Mouse (Mus musculus): ENCODE data around the gene Hspg2. TPM values are rescaled to one million over a fixed set of nuclear protein-coding genes. Genes with fewer than 3 reads are reported as not detected.
"Not testable (repeated sequence)": the region's sequence is repeated elsewhere in the genome, so short reads cannot be mapped to it uniquely, and the experiment has no call there.

Gene Hspg2
- 29.7 and 34.7 TPM in 2 replicates for polyA plus RNA-seq (2012; rRNA removed)

DNA sequence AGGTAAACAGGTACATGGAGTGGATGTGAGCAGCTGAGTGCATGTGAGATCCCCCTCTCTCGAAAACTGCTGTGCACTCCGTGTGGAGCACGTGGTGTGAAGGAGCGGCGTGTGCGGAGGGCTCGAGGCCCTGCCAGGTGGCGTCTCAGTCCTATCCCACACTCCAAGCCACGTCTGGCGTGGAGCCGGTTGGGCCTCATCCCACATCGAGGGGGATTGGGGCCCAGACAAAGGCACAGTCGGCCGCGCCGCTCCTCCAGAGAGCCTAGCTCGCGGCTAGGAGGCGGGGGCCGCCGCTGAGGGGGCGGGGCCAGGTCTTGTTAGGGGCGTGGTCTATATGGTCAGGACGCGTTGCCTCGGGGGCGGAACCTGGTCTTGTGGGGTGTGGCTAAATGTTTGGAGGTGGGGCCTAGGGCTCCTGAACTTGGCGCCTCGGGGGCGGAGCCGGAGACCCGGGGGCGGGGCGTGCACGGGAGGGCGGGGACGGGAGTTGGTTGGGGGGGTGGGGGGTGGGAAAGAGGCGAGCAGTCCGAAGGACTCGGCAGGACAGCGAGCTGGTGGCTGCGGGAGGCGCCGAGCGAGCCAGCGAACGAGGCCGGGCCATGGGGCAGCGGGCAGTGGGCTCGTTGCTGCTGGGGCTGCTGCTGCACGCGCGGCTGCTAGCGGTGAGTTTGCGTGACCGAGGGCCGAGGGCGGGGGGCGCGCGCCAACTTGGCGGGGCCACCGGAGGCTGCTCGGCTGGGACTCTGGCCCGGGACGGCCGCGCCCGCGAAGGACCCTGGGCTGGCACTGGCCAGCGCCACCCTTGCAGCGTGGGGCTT, at the start of gene Hspg2:
Gene Hspg2 (plus strand): TSS at position 510 of the 821 bp plus-strand sequence.
- TF ChIP-seq POLR2A (IDR thresholded peaks at IDR 0.05; ENCODE audit: low read depth, low read length) (peak; percentile 61), CTCF (conservative IDR thresholded peaks at IDR 0.05; ENCODE audit: insufficient read depth, insufficient read length, low read depth, low read length) (no peak)
- Histone ChIP-seq H3K36me3 (ENCODE audit: control insufficient read depth, insufficient read depth, low read length) (no peaks in the 10 kb centered on the region), H3K4me1 (ENCODE audit: control insufficient read depth, insufficient read depth, low read length) (no peaks in the 10 kb centered on the region; the same call in 1 of the 2 replicates)

DNA sequence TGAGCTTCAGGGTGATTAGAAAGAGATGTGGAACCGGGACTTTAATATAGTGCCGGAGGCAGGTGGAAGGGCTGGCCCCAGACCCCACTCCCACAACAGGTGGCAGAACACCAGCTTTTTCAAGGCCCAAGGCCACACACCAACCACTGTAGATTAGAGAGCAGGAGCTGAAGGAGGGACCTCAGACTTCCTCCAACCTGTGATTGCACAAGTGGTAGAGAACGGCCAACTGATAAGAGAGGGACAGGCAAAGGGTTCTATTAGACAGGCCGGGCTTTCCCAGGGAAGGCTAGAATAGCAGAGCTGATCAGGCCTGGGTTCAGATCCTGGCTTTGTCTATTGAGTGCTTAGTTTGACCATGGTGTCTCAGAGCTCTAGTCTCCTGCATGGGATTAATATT, 38.1 kb upstream of the Hspg2 start, which contains the start of gene Cela3b:
Gene Cela3b (minus strand): TSS at position 39 of the 400 bp plus-strand sequence.
- no peaks in the 10 kb centered on the region for H3K36me3 ChIP-seq (ENCODE audit: control insufficient read depth, insufficient read depth, low read length)
- H3K4me1 ChIP-seq (ENCODE audit: control insufficient read depth, insufficient read depth, low read length) = no peaks in the 10 kb centered on the region
- H3K27ac ChIP-seq (ENCODE audit: insufficient read depth, low read depth, low read length) = no peak within 1 kb of the TSS
- DNase-seq = no peak
- TF ChIP-seq POLR2A (IDR thresholded peaks at IDR 0.05; ENCODE audit: low read depth, low read length) (no peak), CTCF (conservative IDR thresholded peaks at IDR 0.05; ENCODE audit: insufficient read depth, insufficient read length, low read depth, low read length) (no peak)
- H3K27me3 ChIP-seq (replicated peaks; ENCODE audit: control insufficient read depth, insufficient read depth, low read length) = no peaks in the 10 kb centered on the region
- H3K4me3 ChIP-seq (ENCODE audit: insufficient read depth, low read depth, low read length) = no peak within 1 kb of the TSS
- 90% methylated on average over 4 of the region's 4 CpGs for WGBS

More for the DNA sequence above, at the start of gene Hspg2:
- peak within 1 kb of the TSS; percentile 42 for H3K27ac ChIP-seq (ENCODE audit: insufficient read depth, low read depth, low read length)
- peak; percentile 96 for DNase-seq
- no peaks in the 10 kb centered on the region for H3K27me3 ChIP-seq (replicated peaks; ENCODE audit: control insufficient read depth, insufficient read depth, low read length)
- H3K4me3 ChIP-seq (ENCODE audit: insufficient read depth, low read depth, low read length) = peak within 1 kb of the TSS; percentile 67
- 1% methylated on average over 69 of the region's 72 CpGs for WGBS

DNA sequence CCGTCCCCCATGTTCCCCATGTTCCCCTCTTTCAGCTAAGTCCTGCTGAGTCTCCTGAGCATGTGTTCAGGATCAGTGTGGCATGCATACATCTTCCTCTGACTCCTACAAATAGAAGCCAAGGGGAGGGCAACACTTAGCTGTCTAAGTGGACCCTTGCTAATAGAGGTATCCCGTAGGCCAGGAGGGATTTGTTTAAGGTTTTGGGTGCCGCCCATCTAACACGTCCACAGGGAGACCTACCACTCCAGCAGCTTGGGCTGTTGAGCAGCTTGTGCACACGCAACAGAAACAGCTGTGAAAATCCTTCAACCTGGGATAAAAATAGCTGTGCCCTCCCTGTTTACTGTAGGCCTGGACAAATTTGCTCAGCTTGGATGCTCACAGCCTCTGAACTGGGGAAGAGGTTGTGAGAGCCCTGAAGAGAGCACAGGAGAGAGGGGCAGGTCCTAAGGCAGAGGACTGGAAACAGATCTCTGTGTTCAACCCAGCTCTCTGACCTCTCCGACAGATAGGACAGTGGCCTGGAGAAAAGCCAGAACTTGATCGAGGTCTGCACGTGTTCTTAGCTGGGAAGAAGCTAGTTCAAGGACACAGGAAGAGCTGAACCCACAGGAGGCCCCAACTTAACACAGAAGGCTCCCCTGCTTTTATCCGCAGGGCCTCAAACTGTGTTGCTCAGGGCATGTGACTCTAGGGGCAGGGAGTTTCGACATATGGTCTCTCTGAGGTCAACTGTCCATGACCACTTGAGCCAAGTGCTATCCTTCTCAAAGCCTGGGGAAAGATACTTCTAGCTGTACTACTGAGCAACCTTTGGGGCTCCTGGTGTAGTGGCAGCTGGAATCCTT, 35.6 kb upstream of the Hspg2 start:
- H3K27me3 ChIP-seq (replicated peaks; ENCODE audit: control insufficient read depth, insufficient read depth, low read length); DNase-seq; H3K27ac ChIP-seq (ENCODE audit: insufficient read depth, low read depth, low read length); H3K4me1 ChIP-seq (ENCODE audit: control insufficient read depth, insufficient read depth, low read length); H3K36me3 ChIP-seq (ENCODE audit: control insufficient read depth, insufficient read depth, low read length); H3K4me3 ChIP-seq (ENCODE audit: insufficient read depth, low read depth, low read length): not testable (repeated sequence)
- WGBS = 71% methylated on average over 10 of the region's 10 CpGs

DNA sequence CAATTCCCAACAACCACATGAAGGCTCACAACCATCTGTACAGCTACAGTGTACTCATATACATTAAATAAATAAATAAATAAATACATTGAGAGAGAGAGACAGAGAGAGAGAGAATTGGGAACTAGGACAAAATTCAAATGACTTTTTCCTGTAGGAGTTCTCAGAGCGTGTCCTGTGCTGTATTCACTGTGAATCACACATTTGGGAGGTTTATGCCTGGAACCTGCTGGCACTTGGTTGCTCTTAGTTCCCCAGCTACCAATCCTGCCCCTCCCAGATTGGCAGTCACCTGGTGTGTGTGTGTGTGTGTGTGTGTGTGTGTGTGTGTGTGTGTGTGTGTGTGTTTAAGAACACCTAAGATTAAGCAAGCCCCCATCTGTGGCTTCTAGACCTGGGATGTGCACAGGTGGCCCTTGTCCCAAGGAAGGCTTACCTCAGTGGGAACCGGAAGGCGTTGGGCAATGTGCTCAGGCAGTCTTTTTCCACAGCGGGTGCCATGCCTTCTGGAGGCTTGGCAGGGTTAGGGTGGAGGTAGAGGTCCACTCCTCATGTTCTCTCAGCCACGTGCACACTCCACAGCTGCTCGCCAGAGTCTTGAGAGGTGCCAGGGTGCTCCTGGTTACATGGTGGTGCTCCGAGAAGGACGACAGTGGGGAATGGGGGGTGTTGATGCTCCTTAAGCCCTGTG, 31.4 kb upstream of the Hspg2 start:
- Histone ChIP-seq H3K4me1 (ENCODE audit: control insufficient read depth, insufficient read depth, low read length) (no peaks in the 10 kb centered on the region), H3K36me3 (ENCODE audit: control insufficient read depth, insufficient read depth, low read length) (no peaks in the 10 kb centered on the region), H3K4me3 (ENCODE audit: insufficient read depth, low read depth, low read length) (no peak overlapping the region), H3K27ac (ENCODE audit: insufficient read depth, low read depth, low read length) (no peak overlapping the region), H3K27me3 (replicated peaks; ENCODE audit: control insufficient read depth, insufficient read depth, low read length) (no peaks in the 10 kb centered on the region)
- DNase-seq = no peak
- no peak for TF ChIP-seq CTCF (conservative IDR thresholded peaks at IDR 0.05; ENCODE audit: insufficient read depth, insufficient read length, low read depth, low read length)
- TF ChIP-seq POLR2A (IDR thresholded peaks at IDR 0.05; ENCODE audit: low read depth, low read length) = no peak
- 92% methylated on average over 8 of the region's 8 CpGs for WGBS

DNA sequence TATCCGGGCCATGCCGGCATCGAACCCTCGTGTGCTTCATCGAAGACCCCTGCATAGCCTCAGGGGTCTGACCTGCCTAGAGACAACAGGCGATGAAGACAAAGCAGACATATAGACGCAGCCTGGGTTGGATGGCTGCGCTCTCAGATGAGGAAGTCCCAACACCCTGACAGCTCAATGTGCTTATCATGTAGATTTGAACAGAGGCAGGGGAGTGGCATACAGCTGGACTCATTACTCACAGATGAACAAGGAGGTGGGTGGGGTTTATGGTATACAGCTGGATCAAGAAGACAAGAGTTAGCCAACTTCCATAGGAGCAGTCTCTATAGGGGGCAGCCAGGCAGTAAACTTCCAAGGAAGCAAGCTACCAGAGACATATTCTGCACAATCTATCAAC, 29.7 kb upstream of the Hspg2 start:
- DNase-seq = no peak
- H3K27ac ChIP-seq (ENCODE audit: insufficient read depth, low read depth, low read length) = no peak overlapping the region
- no peak for TF ChIP-seq CTCF (conservative IDR thresholded peaks at IDR 0.05; ENCODE audit: insufficient read depth, insufficient read length, low read depth, low read length)
- no peak for TF ChIP-seq POLR2A (IDR thresholded peaks at IDR 0.05; ENCODE audit: low read depth, low read length)
- no peak overlapping the region for H3K4me3 ChIP-seq (ENCODE audit: insufficient read depth, low read depth, low read length)
- 91% methylated on average over 8 of the region's 8 CpGs for WGBS
- no peaks in the 10 kb centered on the region for H3K36me3 ChIP-seq (ENCODE audit: control insufficient read depth, insufficient read depth, low read length)
- no peaks in the 10 kb centered on the region for H3K27me3 ChIP-seq (replicated peaks; ENCODE audit: control insufficient read depth, insufficient read depth, low read length)
- H3K4me1 ChIP-seq (ENCODE audit: control insufficient read depth, insufficient read depth, low read length) = no peaks in the 10 kb centered on the region

DNA sequence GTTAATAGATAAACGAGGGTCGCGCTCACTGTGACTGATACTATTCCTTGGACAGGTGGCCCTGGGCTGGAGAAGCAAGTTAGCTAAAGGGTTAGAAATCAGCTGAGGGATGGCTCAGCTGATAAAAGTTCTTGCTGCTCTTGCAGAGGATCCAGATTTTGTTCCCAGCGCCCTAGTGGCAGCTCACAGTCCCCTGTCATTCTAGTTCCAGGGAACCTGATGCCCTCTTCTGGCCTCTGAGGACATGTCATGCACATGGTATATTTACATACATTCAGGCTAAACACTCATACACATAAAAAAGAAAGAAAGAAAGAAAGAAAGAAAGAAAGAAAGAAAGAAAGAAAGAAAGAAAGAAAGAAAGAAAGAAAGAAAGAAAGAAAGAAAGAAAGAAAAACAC, 27.2 kb upstream of the Hspg2 start:
- DNase-seq = no peak
- no peaks in the 10 kb centered on the region for H3K4me1 ChIP-seq (ENCODE audit: control insufficient read depth, insufficient read depth, low read length)
- 91% methylated on average over 4 of the region's 4 CpGs for WGBS
- TF ChIP-seq CTCF (conservative IDR thresholded peaks at IDR 0.05; ENCODE audit: insufficient read depth, insufficient read length, low read depth, low read length) = no peak
- no peak for TF ChIP-seq POLR2A (IDR thresholded peaks at IDR 0.05; ENCODE audit: low read depth, low read length)
- H3K27me3 ChIP-seq (replicated peaks; ENCODE audit: control insufficient read depth, insufficient read depth, low read length) = no peaks in the 10 kb centered on the region
- H3K36me3 ChIP-seq (ENCODE audit: control insufficient read depth, insufficient read depth, low read length) = no peaks in the 10 kb centered on the region
- H3K4me3 ChIP-seq (ENCODE audit: insufficient read depth, low read depth, low read length) = no peak overlapping the region
- H3K27ac ChIP-seq (ENCODE audit: insufficient read depth, low read depth, low read length) = no peak overlapping the region
